Mouse (Mus musculus) neural tube, embryonic 13.5 days (tissue): Measurements from ENCODE around the gene Pkhd1. TPM values are rescaled to one million over a fixed set of nuclear protein-coding genes. Genes with fewer than 3 reads are reported as not detected.

Experiments used
- ATAC-seq: fragments of 200-750 bp; cut with Nextera tagmentation; 2 replicates; pipeline ENCODE4 v1.8.0; 2017; ENCODE audit warnings: low read depth, mild to moderate bottlenecking, moderate TSS enrichment, moderate library complexity
- H3K27ac ChIP-seq: fragments of 300-500 bp; sonication (generic); replicated peaks from 2 replicates; pipeline ENCODE4 v1.5.1; 2015; ENCODE audit warnings: moderate library complexity, mild to moderate bottlenecking, inconsistent platforms
- H3K27me3 ChIP-seq: fragments of 300-500 bp; sonication (generic); 2 replicates; pipeline ENCODE4 v1.6.1; 2015; ENCODE audit warnings: mild to moderate bottlenecking, inconsistent platforms
- H3K36me3 ChIP-seq: fragments of 300-500 bp; sonication (generic); 2 replicates; pipeline ENCODE4 v1.6.1; 2015; ENCODE audit warnings: mild to moderate bottlenecking, inconsistent platforms
- H3K4me1 ChIP-seq: fragments of 300-500 bp; sonication (generic); replicated peaks from 2 replicates; pipeline ENCODE4 v1.6.1; 2015; ENCODE audit warnings: inconsistent platforms
- H3K4me2 ChIP-seq: fragments of 300-500 bp; sonication (generic); 2 replicates; pipeline ENCODE4 v1.6.1; 2015; ENCODE audit warnings: inconsistent platforms, mild to moderate bottlenecking, moderate library complexity
- H3K4me3 ChIP-seq: fragments of 300-500 bp; sonication (generic); 2 replicates; pipeline ENCODE4 v1.5.1; 2015; ENCODE audit warnings: mild to moderate bottlenecking, inconsistent platforms
- H3K9ac ChIP-seq: fragments of 300-500 bp; sonication (generic); 2 replicates; pipeline ENCODE4 v1.6.1; 2015; ENCODE audit warnings: moderate library complexity, mild to moderate bottlenecking, inconsistent platforms
- H3K9me3 ChIP-seq: fragments of 300-500 bp; sonication (generic); 2 replicates; pipeline ENCODE4 v1.6.1; 2016; ENCODE audit warnings: inconsistent platforms
- WGBS: fragments of 180-500 bp; shearing (Covaris S2); methylation state at CpG from one replicate; pipeline ENCODE4 v1.1.7; 2015; 5-methylcytosine and 5-hydroxymethylcytosine counted together
- polyA plus RNA-seq: library from polyadenylated mRNA; unstranded; fragments of >200 nt; fragmentation: Nextera tagmentation; extraction: Ambion mirVana; gene quantifications from 2 replicates; pipeline ENCODE4 v1.2.1, GENCODE M21; 2015

Gene Pkhd1
- polyA plus RNA-seq, 1 experiment from 2014 or later, result 0.03 TPM

DNA sequence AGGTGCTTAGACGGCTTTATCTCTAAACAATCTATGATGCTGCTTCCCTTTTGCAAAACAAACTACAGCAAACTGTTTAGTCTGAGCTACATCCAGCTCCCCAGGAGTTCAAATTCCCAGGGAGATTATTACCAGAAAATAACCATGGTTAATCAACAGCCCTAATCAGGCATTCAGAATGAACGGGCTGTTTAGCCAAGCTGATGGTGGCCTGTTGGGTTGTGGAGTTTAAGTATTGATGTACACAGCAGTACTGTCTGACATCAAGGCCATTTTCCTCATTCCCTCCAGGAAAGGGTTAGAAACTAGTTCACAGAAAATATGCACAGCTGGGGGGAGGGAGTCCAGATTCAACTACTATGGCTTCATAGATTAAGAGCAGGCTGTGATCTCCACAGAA, 12.4 kb downstream of the Pkhd1 start:
- Histone ChIP-seq H3K4me3 (no peak overlapping the region), H3K9me3 (no peaks in the 10 kb centered on the region), H3K36me3 (no peaks in the 10 kb centered on the region), H3K27ac (no peak overlapping the region), H3K4me2 (no peak overlapping the region), H3K27me3 (no peaks in the 10 kb centered on the region), H3K4me1 (no peaks in the 10 kb centered on the region), H3K9ac (no peak overlapping the region)
- WGBS, result 56% methylated on average over 2 of the region's 2 CpGs
- ATAC-seq, result no peak

DNA sequence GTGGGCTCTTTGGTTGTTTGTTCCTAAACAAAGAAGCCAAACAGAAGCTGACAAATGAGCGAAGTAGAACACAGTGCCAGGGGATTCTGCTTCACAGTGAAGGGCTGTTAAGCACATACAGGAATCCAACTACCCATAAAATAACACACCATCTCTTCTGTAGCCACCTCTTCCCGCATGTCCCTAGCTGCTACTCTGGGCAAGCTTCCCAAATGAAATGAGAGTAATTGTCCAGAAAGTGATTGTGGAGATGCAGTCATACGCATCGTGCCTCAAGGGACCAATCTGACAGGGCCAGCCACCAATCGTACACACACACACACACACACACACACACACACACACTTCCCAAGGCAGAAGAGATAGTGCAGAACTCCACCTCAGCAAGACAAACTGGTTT, 27.4 kb downstream of the Pkhd1 start:
- H3K36me3 ChIP-seq, result no peaks in the 10 kb centered on the region
- no peak overlapping the region for H3K27ac ChIP-seq
- no peaks in the 10 kb centered on the region for H3K27me3 ChIP-seq
- no peak overlapping the region for H3K4me3 ChIP-seq
- H3K9me3 ChIP-seq, result no peaks in the 10 kb centered on the region
- 66% methylated on average over 5 of the region's 5 CpGs for WGBS
- no peak overlapping the region for H3K9ac ChIP-seq
- ATAC-seq, result peak; percentile 61; the same call in 1 of the 2 replicates
- H3K4me1 ChIP-seq, result 0 out of 2 replicates have a peak, but pooled peaks cover 7% of the 10 kb centered on the region
- H3K4me2 ChIP-seq, result no peak overlapping the region

DNA sequence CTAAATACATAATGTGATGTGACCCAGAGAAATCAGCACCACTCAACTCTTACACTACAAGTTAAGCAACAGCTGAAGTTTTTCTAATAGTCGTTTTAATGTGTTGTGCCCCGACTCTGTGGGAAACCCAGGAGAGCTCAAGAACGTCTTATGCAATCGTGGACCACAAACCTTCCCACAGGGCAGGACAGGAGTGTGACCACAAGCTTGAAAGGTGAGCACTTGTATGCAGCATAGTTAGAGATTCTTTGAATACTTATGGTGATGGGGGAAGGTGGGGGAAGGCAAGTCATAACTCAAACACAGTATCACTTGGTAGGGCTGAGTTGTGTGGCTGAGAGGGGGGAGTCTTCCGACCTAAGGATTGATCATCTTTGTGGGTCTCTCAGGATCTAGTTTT, 46.4 kb downstream of the Pkhd1 start:
- Histone ChIP-seq H3K4me2 (no peak overlapping the region), H3K9ac (no peak overlapping the region), H3K4me1 (no peaks in the 10 kb centered on the region), H3K4me3 (no peak overlapping the region), H3K9me3 (no peaks in the 10 kb centered on the region), H3K27ac (no peak overlapping the region), H3K36me3 (no peaks in the 10 kb centered on the region), H3K27me3 (no peaks in the 10 kb centered on the region)
- WGBS, result 82% methylated on average over 5 of the region's 5 CpGs
- no peak for ATAC-seq

DNA sequence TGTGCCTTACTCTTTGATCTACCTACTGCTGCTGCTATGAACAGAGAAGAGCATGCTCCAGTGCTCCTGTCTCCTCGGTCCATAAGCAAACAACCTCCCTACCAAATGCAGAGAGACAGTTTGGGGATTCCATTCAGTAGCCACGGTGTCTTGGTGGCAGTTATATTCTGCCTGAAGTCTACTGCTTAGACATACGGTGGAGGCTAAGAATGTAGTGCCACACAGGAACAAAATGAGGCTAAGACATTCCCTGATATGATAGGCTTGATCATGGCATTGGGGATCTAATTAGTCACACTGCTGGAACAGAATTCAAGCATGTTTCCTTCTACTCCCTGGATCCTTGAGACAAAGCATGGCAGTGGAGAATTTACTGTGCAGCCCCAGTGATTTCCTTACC, 48.4 kb downstream of the Pkhd1 start:
- no peak for ATAC-seq
- Histone ChIP-seq H3K4me1 (no peaks in the 10 kb centered on the region), H3K27ac (no peak overlapping the region), H3K9ac (no peak overlapping the region), H3K4me2 (no peak overlapping the region), H3K9me3 (no peaks in the 10 kb centered on the region), H3K4me3 (no peak overlapping the region), H3K36me3 (no peaks in the 10 kb centered on the region), H3K27me3 (no peaks in the 10 kb centered on the region)
- WGBS, result 69% methylated on average over 3 of the region's 3 CpGs

DNA sequence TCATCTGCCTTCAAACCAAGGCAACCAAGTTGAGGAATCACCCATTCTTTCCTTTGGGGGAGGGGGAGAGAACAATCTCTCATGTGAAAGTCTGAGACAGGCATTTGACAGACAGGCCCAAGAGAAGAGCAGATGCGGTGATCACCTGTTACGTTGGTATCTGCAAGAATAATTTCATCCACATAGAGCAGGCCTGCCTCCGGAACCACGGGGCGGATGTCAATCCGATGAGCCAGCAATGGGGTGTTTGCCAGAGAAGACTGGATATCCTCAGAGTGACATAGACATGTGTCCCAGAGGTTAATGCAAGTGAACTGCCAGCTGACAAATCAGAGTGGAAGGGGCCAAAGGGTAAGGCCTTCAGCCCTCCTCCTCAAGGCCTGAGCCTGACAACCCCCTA, 59.4 kb downstream of the Pkhd1 start:
- Histone ChIP-seq H3K36me3 (no peaks in the 10 kb centered on the region), H3K27ac (no peak overlapping the region), H3K4me1 (no peaks in the 10 kb centered on the region), H3K27me3 (no peaks in the 10 kb centered on the region), H3K9ac (no peak overlapping the region), H3K4me2 (no peak overlapping the region), H3K4me3 (no peak overlapping the region), H3K9me3 (no peaks in the 10 kb centered on the region)
- no peak for ATAC-seq
- WGBS, result 92% methylated on average over 6 of the region's 6 CpGs

DNA sequence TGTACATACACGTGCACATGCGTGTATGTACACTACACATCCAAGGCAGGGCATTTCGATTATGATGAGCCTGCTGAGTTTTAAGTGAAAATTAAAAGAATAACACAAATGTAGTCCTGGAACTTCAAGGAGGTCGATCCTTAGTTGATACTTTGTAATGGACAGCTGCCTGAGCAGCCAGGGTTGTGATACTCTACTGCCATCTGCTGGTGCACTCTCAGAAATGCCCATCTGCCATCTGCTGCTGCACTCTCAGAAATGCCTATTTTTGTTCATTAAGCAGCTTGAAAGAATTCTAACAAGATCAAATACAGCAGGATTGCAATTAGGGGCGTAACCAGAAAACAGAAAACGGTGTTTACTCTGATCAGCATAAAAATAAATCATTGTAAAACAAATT, 63.5 kb downstream of the Pkhd1 start:
- H3K27me3 ChIP-seq, result no peaks in the 10 kb centered on the region
- H3K36me3 ChIP-seq, result no peaks in the 10 kb centered on the region
- no peaks in the 10 kb centered on the region for H3K4me1 ChIP-seq
- no peak overlapping the region for H3K27ac ChIP-seq
- H3K4me2 ChIP-seq, result no peak overlapping the region
- H3K9ac ChIP-seq, result no peak overlapping the region
- H3K9me3 ChIP-seq, result no peaks in the 10 kb centered on the region
- WGBS, result 37% methylated on average over 6 of the region's 6 CpGs
- H3K4me3 ChIP-seq, result no peak overlapping the region
- peak; percentile 36; the same call in 1 of the 2 replicates for ATAC-seq

DNA sequence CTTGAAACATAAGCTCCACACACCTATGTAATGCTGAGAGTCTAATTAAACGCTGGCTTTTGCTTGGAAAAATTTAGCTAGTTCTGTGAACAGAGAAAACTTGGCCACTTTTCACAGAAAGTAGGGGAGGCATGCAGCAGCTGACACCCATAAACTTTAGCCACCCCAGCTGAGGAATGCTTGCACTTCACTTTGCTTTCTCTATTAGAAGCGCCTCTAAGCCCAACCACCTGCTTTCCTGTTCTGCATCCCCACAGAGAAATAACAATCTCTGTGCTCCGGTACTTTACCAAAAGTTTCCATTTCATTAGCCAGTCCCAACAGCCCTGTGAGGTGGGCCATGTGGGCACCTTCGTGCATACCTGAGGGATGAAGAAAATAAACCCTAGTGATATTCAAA, 66.5 kb downstream of the Pkhd1 start:
- 71% methylated on average over 4 of the region's 4 CpGs for WGBS

DNA sequence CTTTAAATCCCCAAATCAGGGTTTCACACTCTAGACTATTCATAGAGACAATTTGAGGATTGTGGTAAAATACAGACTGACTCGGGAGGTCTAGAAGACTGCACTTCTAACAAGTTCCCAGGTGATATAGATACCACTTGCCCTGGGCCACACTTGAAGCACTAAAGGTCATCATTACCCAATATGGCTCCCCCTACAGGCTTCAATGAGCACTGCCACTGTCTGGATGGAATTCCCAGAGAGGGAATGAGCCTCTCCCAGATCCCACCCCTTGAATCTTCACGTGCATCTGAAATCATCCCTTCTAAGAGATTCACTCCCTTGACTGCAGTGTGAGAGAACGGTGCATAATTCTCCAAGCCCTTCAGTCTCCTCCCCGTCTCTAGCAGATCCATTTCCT, 73.3 kb downstream of the Pkhd1 start:
- no peaks in the 10 kb centered on the region for H3K9me3 ChIP-seq
- H3K4me1 ChIP-seq, result no peaks in the 10 kb centered on the region
- no peak overlapping the region for H3K27ac ChIP-seq

More for the DNA sequence above, 66.5 kb downstream of the Pkhd1 start:
- Histone ChIP-seq H3K27ac (no peak overlapping the region), H3K9me3 (no peaks in the 10 kb centered on the region), H3K9ac (no peak overlapping the region), H3K27me3 (no peaks in the 10 kb centered on the region), H3K4me1 (no peaks in the 10 kb centered on the region), H3K4me2 (no peak overlapping the region), H3K36me3 (no peaks in the 10 kb centered on the region), H3K4me3 (no peak overlapping the region)
- no peak for ATAC-seq

DNA sequence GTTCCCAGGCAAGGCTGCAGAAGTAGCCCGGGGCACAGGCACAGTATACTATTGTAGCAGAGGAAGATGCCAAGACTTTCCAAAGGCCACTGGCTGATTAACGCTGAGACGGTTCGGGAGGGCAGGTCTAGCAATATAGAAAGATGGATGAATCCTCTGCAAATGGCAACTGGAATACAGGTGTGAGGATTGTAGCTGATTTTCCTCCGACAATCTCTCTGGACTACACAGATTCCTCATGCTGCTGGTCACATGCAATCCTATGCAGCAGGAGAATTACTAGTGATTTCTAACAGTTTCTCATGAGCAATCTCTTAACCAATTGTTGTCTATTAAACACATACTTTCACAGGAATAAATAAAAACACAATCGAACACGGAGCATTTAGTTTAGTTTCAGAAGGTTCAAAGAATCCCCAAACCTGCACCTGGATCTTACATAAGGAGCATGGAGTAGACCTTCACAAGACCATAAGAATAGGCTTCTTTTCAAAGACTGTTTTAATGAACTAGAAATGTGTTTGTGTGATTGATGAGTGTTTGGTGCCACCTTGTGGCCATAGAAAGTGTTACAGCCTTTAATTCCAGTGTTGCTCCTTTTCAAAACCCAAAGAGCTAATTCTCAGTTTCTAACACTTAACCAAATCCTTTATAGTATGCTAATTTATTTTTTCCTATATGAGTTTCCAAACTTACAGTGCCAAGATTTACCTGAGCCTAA, 104.3 kb downstream of the Pkhd1 start:
- no peaks in the 10 kb centered on the region for H3K4me1 ChIP-seq
- H3K9me3 ChIP-seq, result no peaks in the 10 kb centered on the region
- H3K27me3 ChIP-seq, result no peaks in the 10 kb centered on the region
- H3K27ac ChIP-seq, result no peak overlapping the region
- 64% methylated on average over 7 of the region's 7 CpGs for WGBS
- no peak overlapping the region for H3K4me2 ChIP-seq
- H3K4me3 ChIP-seq, result no peak overlapping the region
- H3K36me3 ChIP-seq, result no peaks in the 10 kb centered on the region
- ATAC-seq, result no peak
- H3K9ac ChIP-seq, result no peak overlapping the region

More for the DNA sequence above, 73.3 kb downstream of the Pkhd1 start:
- Histone ChIP-seq H3K4me2 (no peak overlapping the region), H3K4me3 (no peak overlapping the region), H3K27me3 (no peaks in the 10 kb centered on the region), H3K36me3 (no peaks in the 10 kb centered on the region), H3K9ac (no peak overlapping the region)
- WGBS, result 63% methylated on average over 4 of the region's 4 CpGs
- ATAC-seq, result no peak

DNA sequence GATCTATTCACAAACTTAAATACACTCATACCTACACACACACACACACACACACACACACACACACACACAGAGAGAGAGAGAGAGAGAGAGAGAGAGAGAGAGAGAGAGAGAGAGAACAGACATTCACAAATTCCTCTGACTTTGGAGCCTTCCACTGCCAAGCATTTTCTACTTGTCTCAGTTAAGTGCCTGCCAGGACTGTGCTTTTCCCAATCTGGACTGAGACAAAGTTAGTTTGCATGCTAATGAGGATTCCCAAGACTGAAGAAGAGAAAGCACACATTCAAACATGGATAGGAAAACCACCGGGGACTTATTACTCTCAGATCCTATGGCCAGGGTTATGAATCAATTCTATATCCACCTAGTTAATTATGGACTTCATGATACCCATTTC, 118.9 kb downstream of the Pkhd1 start:
- ATAC-seq, result no peak
- Histone ChIP-seq H3K36me3 (no peaks in the 10 kb centered on the region), H3K9ac (no peak overlapping the region), H3K4me1 (no peaks in the 10 kb centered on the region), H3K27ac (no peak overlapping the region), H3K27me3 (no peaks in the 10 kb centered on the region), H3K4me3 (no peak overlapping the region), H3K4me2 (no peak overlapping the region), H3K9me3 (no peaks in the 10 kb centered on the region)
- WGBS, result 73% methylated on average over 1 of the region's 1 CpGs

DNA sequence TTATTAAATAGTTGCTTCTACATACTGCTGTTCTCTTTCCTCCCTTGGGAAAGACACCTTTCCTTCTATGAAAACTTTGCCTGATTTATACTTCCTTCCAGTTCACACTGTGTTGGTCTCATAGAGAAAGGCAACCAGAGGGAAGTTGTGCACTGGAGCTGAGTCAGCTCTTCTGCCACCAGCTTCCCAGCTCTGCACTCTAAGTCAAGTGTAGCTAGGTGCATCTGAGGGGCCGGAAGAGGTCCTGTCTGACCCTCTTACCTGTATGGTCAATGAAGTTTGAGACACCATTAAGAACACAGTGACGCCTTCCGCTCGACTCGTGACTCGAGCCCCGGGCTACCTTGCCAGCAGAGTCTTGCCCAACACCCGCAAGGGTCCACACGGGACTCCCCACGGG, 131.8 kb downstream of the Pkhd1 start:
- Histone ChIP-seq H3K4me3 (no peak overlapping the region), H3K4me2 (no peak overlapping the region), H3K36me3 (no peaks in the 10 kb centered on the region), H3K4me1 (no peaks in the 10 kb centered on the region), H3K27me3 (no peaks in the 10 kb centered on the region), H3K9me3 (no peaks in the 10 kb centered on the region), H3K27ac (no peak overlapping the region), H3K9ac (no peak overlapping the region)
- 95% methylated on average over 8 of the region's 10 CpGs for WGBS
- no peak for ATAC-seq

DNA sequence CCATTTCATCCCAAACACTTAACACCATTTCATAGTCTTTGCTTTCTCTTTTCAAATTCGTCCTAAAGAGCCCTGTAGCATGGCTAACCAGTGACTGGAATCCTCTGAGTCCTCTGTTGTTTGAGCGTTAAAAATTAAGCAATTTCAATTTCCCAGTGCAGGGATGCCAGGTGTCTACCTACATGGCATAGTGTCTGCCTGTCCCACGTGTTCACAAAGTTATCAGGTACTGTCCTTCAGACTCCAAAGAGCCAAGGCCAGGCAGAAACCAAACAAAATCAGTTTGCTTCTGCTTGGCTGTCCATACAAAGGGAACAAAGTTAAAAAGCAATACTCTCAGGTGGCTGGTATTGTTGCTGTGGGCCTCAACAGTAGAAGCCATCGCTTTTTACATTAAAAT, 136.0 kb downstream of the Pkhd1 start:
- no peak overlapping the region for H3K4me2 ChIP-seq
- H3K4me3 ChIP-seq, result no peak overlapping the region
- H3K9me3 ChIP-seq, result no peaks in the 10 kb centered on the region
- H3K9ac ChIP-seq, result no peak overlapping the region
- WGBS, result 80% methylated on average over 4 of the region's 4 CpGs
- H3K36me3 ChIP-seq, result no peaks in the 10 kb centered on the region
- no peak overlapping the region for H3K27ac ChIP-seq
- no peaks in the 10 kb centered on the region for H3K27me3 ChIP-seq
- peaks cover 15% of the 10 kb centered on the region for H3K4me1 ChIP-seq
- ATAC-seq, result no peak

DNA sequence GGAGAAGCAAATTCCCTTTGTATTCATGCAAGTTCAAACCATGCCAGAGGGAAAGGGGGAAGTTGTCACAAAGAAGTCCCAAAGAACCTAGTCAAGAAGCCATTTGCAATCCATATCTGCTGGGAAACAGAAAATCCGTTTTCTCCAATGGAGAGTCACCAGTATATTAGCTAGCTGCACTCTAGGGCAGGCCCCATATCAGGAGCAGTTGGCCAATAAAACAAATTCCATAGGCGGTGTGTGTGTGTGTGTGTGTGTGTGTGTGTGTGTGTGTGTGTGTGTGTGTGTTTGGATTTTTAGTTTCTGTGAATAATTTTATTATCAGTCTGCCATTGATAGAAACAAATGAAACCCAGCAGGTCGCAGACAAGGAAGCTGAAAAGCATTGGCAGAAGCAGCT, 139.2 kb downstream of the Pkhd1 start:
- 60% methylated on average over 3 of the region's 3 CpGs for WGBS
- peak overlapping the region; percentile 66 for H3K4me2 ChIP-seq
- peaks cover 15% of the 10 kb centered on the region for H3K4me1 ChIP-seq
- H3K4me3 ChIP-seq, result peak overlapping the region; percentile 42; the same call in 1 of the 2 replicates
- no peak overlapping the region for H3K27ac ChIP-seq
- peak overlapping the region; percentile 58 for H3K9ac ChIP-seq
- H3K9me3 ChIP-seq, result no peaks in the 10 kb centered on the region
- no peak for ATAC-seq
- no peaks in the 10 kb centered on the region for H3K36me3 ChIP-seq
- no peaks in the 10 kb centered on the region for H3K27me3 ChIP-seq
